Mouse (Mus musculus) liver, postnatal 0 days (tissue): ENCODE measurements at regions not wholly inside any gene's neighbourhood (a gene's known extent, or its start where the extent isn't known, plus 50 kb on each side); places are given as distances from the start of the nearest gene placed in this dataset.

ENCODE experiments used
- ATAC-seq: fragments of 200-750 bp; cut with Nextera tagmentation; 2 replicates; pipeline ENCODE4 v1.8.0; 2017; ENCODE audit warnings: mild to moderate bottlenecking, moderate library complexity
- DNase-seq: peaks from one replicate; pipeline ENCODE4 v3.0.0-alpha.2; 2016
- H3K27ac ChIP-seq: fragments of 300-500 bp; sonication (generic); 2 replicates; pipeline ENCODE4 v1.5.1; 2014; ENCODE audit warnings: antibody characterized with exemption, moderate library complexity, mild to moderate bottlenecking, low read depth
- H3K27me3 ChIP-seq: fragments of 300-500 bp; sonication (generic); 2 replicates; pipeline ENCODE4 v1.6.1; 2014; ENCODE audit warnings: low read length, control low read depth, mixed read lengths; ENCODE audit not compliant: insufficient read depth
- H3K36me3 ChIP-seq: fragments of 300-500 bp; sonication (generic); replicated peaks from 2 replicates; pipeline ENCODE4 v1.6.1; 2014; ENCODE audit warnings: mild to moderate bottlenecking, control low read depth, low read length, moderate library complexity, mixed read lengths; ENCODE audit not compliant: insufficient read depth
- H3K4me1 ChIP-seq: fragments of 300-500 bp; sonication (generic); 2 replicates; pipeline ENCODE4 v1.6.1; 2014; ENCODE audit warnings: antibody characterized with exemption, mild to moderate bottlenecking, control low read depth; ENCODE audit not compliant: insufficient read depth
- H3K4me2 ChIP-seq: fragments of 300-500 bp; sonication (generic); 2 replicates; pipeline ENCODE4 v1.6.1; 2014; ENCODE audit warnings: low read depth, mild to moderate bottlenecking, low read length, moderate library complexity, mixed read lengths
- H3K4me3 ChIP-seq: fragments of 300-500 bp; sonication (generic); 2 replicates; pipeline ENCODE4 v1.5.1; 2014; ENCODE audit warnings: low read depth, low read length
- H3K9ac ChIP-seq: fragments of 300-500 bp; sonication (generic); replicated peaks from 2 replicates; pipeline ENCODE4 v1.6.1; 2014; ENCODE audit warnings: mild to moderate bottlenecking, moderate library complexity
- H3K9me3 ChIP-seq: fragments of 300-500 bp; sonication (generic); 2 replicates; pipeline ENCODE4 v1.6.1; 2016; ENCODE audit warnings: mild to moderate bottlenecking, control low read depth, low read length, mixed read lengths
- CTCF ChIP-seq: sonication (generic); IDR thresholded peaks from 2 replicates; pipeline ENCODE4 v1.5.1; 2016; ENCODE audit warnings: antibody characterized with exemption, low read depth
- EP300 ChIP-seq: IDR thresholded peaks from 2 replicates; pipeline ENCODE4 v1.6.1; 2016; ENCODE audit warnings: antibody characterized with exemption, low read depth, mild to moderate bottlenecking
- WGBS: fragments of 180-500 bp; shearing (Covaris S2); extraction: QIAGEN DNeasy Blood & Tissue Kit; methylation state at CpG from one replicate; pipeline ENCODE4 v1.1.7; 2014; ENCODE audit not compliant: insufficient replicate concordance; 5-methylcytosine and 5-hydroxymethylcytosine counted together

DNA sequence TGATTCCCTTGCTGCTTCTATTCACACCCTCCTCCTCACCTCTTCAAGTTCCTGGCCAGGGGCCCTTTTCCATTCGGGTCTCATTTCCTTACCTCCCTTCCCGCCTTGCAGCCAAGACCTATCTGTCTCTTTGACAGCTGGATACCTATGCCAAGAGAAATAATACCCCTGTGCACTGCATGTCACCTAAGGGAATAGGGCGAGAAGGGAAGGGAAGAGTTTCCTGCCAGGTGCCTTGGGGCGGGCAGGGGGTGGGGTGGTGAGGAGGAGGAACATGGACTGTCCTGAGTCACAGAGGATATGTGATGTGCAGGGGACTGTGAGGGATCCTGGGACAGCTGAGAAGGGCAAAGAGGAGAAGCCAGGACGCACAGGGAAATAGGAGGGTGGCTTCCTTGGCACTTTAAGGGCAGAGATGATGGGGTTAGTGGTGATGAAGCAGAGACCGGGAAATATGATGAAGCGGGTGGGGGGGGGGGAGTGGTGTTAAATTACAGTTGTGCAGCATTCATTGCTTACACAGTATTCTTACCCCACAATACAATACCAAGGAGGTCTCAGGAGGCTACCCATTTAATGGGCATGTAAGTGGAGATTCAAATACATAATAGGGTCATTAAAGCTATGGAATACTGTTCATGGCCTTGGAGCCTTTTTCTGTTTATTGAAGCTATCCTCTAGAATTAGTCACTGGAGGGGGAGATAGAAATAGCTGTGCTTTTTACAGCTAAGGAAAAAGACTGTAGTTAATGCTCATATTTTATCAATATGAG lies 278.0 kb downstream of the 1500009L16Rik start:
- TF ChIP-seq EP300, result no peak
- no peak for TF ChIP-seq CTCF
- WGBS, result 72% methylated on average over 7 of the region's 7 CpGs
- no peaks in the 10 kb centered on the region for H3K36me3 ChIP-seq
- no peak overlapping the region for H3K4me2 ChIP-seq
- peaks cover 5% of the 10 kb centered on the region; the same call in 1 of the 2 replicates for H3K4me1 ChIP-seq
- DNase-seq (no peak), ATAC-seq (no peak)
- H3K9me3 ChIP-seq, result no peaks in the 10 kb centered on the region
- no peak overlapping the region for H3K9ac ChIP-seq
- no peak overlapping the region for H3K27ac ChIP-seq
- H3K4me3 ChIP-seq, result no peak overlapping the region
- H3K27me3 ChIP-seq, result no peaks in the 10 kb centered on the region; the same call in 1 of the 2 replicates

DNA sequence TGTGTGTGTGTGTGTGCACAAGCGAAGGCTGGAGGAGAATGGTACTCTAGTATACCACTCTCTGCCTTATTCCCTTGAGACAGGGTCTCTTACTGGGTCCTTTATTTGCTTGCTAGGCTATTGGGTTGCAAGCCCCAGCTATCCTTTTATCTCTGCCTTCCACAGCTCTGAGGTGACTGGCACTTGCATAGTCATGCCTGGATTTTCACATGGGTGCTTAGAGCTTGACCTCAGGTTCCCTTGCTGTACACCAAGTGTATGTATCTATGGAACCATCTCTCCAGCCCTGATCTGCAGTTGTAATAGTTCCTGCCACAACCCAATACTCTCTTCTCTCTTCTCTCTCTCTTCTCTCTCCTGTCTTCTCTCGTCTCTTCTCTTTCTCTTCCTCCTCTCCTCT lies 280.1 kb downstream of the 1500009L16Rik start:
- no peaks in the 10 kb centered on the region; the same call in 1 of the 2 replicates for H3K27me3 ChIP-seq
- 59% methylated on average over 2 of the region's 2 CpGs for WGBS

DNA sequence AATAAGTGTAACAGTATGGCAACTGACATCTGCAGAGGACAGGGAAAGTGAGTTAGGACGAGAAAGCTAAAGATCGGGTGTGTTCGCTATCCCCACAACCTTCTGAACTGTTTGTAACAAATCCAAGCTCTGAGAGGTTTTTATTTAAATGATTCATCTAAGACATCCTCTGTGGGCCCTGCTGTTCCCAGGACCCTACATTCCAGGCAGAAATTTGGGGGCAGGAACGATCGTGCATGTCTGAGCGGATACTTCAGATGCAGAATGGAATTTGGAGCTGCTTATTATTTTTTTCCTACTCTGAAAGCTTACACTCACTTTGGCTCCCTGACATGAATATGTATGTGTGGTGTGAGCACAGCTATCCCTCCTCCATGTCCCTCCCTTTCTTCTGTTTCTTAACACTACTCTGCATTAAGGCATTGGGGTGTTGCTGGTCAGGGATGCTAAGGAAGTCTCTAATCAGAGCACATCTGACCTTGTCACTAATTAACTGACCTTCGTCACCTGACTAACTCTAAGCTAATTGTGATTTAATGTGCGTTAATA lies 281.0 kb downstream of the 1500009L16Rik start:
- Histone ChIP-seq H3K4me3 (no peak overlapping the region), H3K36me3 (no peaks in the 10 kb centered on the region), H3K9me3 (no peaks in the 10 kb centered on the region), H3K27me3 (no peaks in the 10 kb centered on the region; the same call in 1 of the 2 replicates), H3K27ac (no peak overlapping the region), H3K4me2 (no peak overlapping the region), H3K4me1 (peaks cover 4% of the 10 kb centered on the region; the same call in 1 of the 2 replicates), H3K9ac (no peak overlapping the region)
- 73% methylated on average over 8 of the region's 8 CpGs for WGBS
- no peak for TF ChIP-seq CTCF
- TF ChIP-seq EP300, result no peak
- no peak for ATAC-seq
- DNase-seq, result no peak

More for the DNA sequence above, 280.1 kb downstream of the 1500009L16Rik start:
- no peaks in the 10 kb centered on the region for H3K36me3 ChIP-seq
- no peak overlapping the region for H3K9ac ChIP-seq
- no peaks in the 10 kb centered on the region for H3K9me3 ChIP-seq
- DNase-seq (no peak), ATAC-seq (no peak)
- no peak overlapping the region for H3K4me2 ChIP-seq
- H3K4me1 ChIP-seq, result peaks cover 4% of the 10 kb centered on the region; the same call in 1 of the 2 replicates
- no peak overlapping the region for H3K4me3 ChIP-seq
- TF ChIP-seq CTCF (no peak), EP300 (no peak)
- H3K27ac ChIP-seq, result no peak overlapping the region

DNA sequence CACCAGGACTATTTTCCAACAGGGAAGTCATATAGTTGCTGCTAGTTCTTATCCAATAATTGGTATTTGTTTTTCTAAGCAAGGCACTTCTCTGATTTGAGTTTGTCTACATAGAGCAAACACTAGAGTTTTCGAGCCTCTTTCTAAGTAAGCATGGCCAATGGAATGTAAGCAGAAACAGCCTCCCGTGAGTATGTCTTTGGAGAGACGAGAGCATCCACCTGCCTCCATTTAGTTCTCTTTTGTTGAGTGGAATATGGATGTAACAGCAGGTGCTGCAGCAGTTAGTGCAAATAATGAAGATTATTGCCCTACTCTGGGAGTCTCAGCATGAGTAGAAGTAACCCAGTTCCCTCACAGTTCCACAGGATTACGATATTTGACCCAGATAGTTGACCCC lies 286.3 kb downstream of the 1500009L16Rik start:
- Histone ChIP-seq H3K4me2 (no peak overlapping the region), H3K4me1 (no peaks in the 10 kb centered on the region), H3K27ac (no peak overlapping the region), H3K36me3 (no peaks in the 10 kb centered on the region), H3K27me3 (no peaks in the 10 kb centered on the region), H3K9ac (no peak overlapping the region), H3K9me3 (no peaks in the 10 kb centered on the region), H3K4me3 (no peak overlapping the region)
- TF ChIP-seq EP300 (no peak), CTCF (no peak)
- 54% methylated on average over 4 of the region's 4 CpGs for WGBS
- DNase-seq (no peak), ATAC-seq (no peak)

DNA sequence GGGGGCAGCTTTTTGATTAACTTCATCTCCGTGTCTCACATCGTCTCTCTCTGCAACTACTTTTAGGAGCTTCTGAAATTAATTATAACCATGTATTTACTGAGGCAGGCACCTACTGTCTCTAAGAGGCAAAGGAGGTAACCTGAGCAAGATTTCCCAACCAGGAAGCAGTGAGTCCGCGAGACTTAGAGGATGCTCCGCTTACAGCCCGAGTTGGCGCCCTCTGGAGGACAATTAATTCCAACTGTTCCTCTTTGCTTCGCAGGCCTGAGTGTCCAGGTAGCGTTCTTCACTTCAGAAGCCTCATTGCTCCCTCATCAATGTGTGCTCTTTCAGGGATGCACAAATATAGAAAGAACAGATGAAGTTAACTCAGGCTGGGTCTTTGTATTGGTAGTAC lies 296.7 kb downstream of the 1500009L16Rik start:
- no peak overlapping the region for H3K27ac ChIP-seq
- no peaks in the 10 kb centered on the region for H3K9me3 ChIP-seq
- no peaks in the 10 kb centered on the region for H3K27me3 ChIP-seq
- peak; percentile 78 for TF ChIP-seq CTCF
- no peak for TF ChIP-seq EP300
- H3K4me1 ChIP-seq, result no peaks in the 10 kb centered on the region
- no peaks in the 10 kb centered on the region for H3K36me3 ChIP-seq
- WGBS, result 16% methylated on average over 9 of the region's 9 CpGs
- no peak overlapping the region for H3K9ac ChIP-seq
- no peak overlapping the region for H3K4me3 ChIP-seq
- H3K4me2 ChIP-seq, result no peak overlapping the region
- ATAC-seq (no peak), DNase-seq (peak; percentile 58)

DNA sequence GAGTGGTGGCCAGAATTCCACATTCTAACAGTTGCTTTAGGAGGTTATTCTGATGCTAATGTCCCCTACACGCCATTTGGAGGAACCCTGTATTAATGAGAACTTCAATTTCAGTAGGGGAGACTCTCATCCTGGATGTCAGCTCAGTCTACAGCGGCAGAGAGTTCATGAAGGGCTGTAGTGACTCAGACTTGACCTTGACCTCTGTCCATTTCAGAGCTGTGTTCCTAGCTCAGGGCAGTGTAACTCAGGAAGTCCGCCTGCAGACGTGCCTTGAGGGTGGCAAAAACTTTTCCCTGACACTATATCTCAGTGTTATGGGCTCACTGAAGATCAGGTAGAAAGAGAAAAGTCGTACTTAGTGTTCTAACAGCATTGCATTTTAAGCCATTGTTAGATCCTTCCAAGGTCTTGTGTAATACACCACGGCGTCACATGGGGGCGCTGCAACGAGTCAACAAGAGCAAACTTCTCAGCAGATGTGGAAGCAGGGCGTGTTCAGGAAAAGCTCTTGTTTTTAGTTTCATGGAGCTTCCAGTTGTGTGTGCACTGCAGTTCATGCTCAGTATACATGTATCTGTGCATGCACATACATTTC lies 297.5 kb downstream of the 1500009L16Rik start:
- Histone ChIP-seq H3K27me3 (no peaks in the 10 kb centered on the region), H3K4me2 (no peak overlapping the region), H3K9ac (no peak overlapping the region), H3K4me3 (no peak overlapping the region), H3K4me1 (no peaks in the 10 kb centered on the region), H3K9me3 (no peaks in the 10 kb centered on the region), H3K27ac (no peak overlapping the region), H3K36me3 (no peaks in the 10 kb centered on the region)
- no peak for TF ChIP-seq EP300
- peak; percentile 69 for TF ChIP-seq CTCF
- WGBS, result 33% methylated on average over 10 of the region's 10 CpGs
- ATAC-seq, result no peak
- peak; percentile 61 for DNase-seq
